Mouse (Mus musculus) kidney, adult 2 months (tissue): ENCODE data around the gene Eif2b1.

Experiments
- CTCF ChIP-seq: fragments of 200-500 bp; conservative IDR thresholded peaks from 2 replicates; pipeline ENCODE4 v1.5.1; 2011; ENCODE audit warnings: low read depth, mild to moderate bottlenecking, control low read depth, low read length, moderate library complexity, mixed read lengths; ENCODE audit not compliant: insufficient read depth, insufficient read length
- POLR2A ChIP-seq: fragments of 200-500 bp; IDR thresholded peaks from one replicate; pipeline ENCODE4 v1.6.1; 2011; ENCODE audit warnings: low read depth, low read length, control low read depth

DNA sequence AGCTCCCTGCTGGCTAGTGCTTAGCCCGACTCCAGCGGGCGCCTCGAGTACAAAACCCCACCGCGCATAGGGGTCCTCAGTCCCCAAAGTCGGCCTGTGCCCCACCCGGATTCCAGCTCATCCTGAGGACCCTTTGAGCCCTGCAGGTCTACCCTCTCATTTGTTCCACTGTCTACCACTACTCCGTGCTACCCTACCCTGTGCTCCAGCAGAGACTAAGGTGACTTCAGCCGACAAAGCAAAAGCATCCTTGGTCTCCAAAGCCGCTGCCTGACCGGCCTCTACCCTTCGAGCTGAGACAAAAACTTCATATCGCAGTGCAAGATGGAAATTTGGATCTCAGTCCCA, 47.4 kb downstream of the Eif2b1 start:
- no peak for TF ChIP-seq CTCF
- TF ChIP-seq POLR2A = no peak
